Mouse (Mus musculus) midbrain, embryonic 15.5 days (tissue): ENCODE measurements at regions not wholly inside any gene's neighbourhood (a gene's known extent, or its start where the extent isn't known, plus 50 kb on each side); places are given as distances from the start of the nearest gene placed in this dataset.

Experiments
- ATAC-seq: fragments of 200-750 bp; cut with Nextera tagmentation; replicated peaks from 2 replicates; pipeline ENCODE4 v1.8.0; 2017; ENCODE audit warnings: moderate TSS enrichment
- H3K27ac ChIP-seq: fragments of 300-500 bp; sonication (generic); 2 replicates; pipeline ENCODE4 v1.5.1; 2015; ENCODE audit warnings: mild to moderate bottlenecking, inconsistent platforms
- H3K27me3 ChIP-seq: fragments of 300-500 bp; sonication (generic); replicated peaks from 2 replicates; pipeline ENCODE4 v1.6.1; 2015; ENCODE audit warnings: inconsistent platforms
- H3K36me3 ChIP-seq: fragments of 300-500 bp; sonication (generic); replicated peaks from 2 replicates; pipeline ENCODE4 v1.6.1; 2015; ENCODE audit warnings: inconsistent platforms
- H3K4me1 ChIP-seq: fragments of 300-500 bp; sonication (generic); 2 replicates; pipeline ENCODE4 v1.6.1; 2015; ENCODE audit warnings: inconsistent platforms
- H3K4me2 ChIP-seq: fragments of 300-500 bp; sonication (generic); 2 replicates; pipeline ENCODE4 v1.6.1; 2015; ENCODE audit warnings: inconsistent platforms, mild to moderate bottlenecking, moderate library complexity
- H3K4me3 ChIP-seq: fragments of 300-500 bp; sonication (generic); 2 replicates; pipeline ENCODE4 v1.5.1; 2015; ENCODE audit warnings: mild to moderate bottlenecking, inconsistent platforms
- H3K9ac ChIP-seq: fragments of 300-500 bp; sonication (generic); 2 replicates; pipeline ENCODE4 v1.6.1; 2015; ENCODE audit warnings: mild to moderate bottlenecking, inconsistent platforms
- H3K9me3 ChIP-seq: fragments of 300-500 bp; sonication (generic); 2 replicates; pipeline ENCODE4 v1.6.1; 2016; ENCODE audit warnings: inconsistent platforms
- WGBS: fragments of 180-500 bp; shearing (Covaris S2); methylation state at CpG from one replicate; pipeline ENCODE4 v1.1.7; 2015; ENCODE audit warnings: mixed read lengths; 5-methylcytosine and 5-hydroxymethylcytosine counted together

DNA sequence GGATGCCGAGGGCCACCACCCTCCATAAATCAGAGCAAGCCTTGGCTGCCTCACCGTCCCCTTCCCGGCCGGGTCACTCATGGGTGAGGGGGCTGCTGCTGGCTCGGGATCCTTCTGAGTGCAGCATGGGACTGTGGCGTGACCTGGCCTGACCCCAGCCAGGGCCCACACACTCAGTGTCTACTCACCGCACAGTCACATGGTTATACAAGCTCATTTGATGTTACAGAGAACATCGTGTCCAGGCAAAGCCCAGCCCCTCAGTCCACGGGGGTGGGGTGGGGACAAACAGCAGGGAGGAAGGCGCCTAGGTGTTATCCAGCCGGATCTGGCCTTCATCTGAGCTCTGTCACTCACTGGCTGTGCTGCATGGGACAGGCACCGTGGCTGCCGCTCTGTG, 195.9 kb upstream of the Dio3 start:
- Histone ChIP-seq H3K4me1 (no peaks in the 10 kb centered on the region), H3K9ac (no peak overlapping the region), H3K4me2 (no peak overlapping the region), H3K4me3 (no peak overlapping the region), H3K27me3 (no peaks in the 10 kb centered on the region), H3K27ac (no peak overlapping the region), H3K9me3 (no peaks in the 10 kb centered on the region), H3K36me3 (no peaks in the 10 kb centered on the region)
- no peak for ATAC-seq
- 62% methylated on average over 13 of the region's 13 CpGs for WGBS

DNA sequence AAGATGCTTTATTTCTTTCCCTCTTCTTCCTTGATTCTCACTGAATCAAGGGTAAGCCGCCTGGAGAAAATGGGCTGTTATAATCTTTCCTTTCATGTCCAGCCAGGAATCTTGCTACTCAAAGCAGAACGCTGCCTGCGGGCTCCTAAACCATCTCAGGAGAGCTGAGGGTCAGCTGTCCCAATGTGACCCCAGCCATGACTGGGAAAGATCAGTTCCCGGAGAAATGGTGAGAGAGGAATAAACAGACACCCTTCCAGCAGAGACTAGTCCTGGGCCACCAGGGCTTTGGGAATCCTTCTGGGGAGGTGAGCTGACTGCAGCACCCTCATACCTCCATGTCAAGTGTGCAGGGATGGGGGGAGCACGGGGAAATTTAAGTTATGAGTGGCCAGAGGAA, 195.4 kb upstream of the Dio3 start:
- 63% methylated on average over 5 of the region's 5 CpGs for WGBS
- H3K9ac ChIP-seq, result no peak overlapping the region
- ATAC-seq, result no peak
- H3K4me3 ChIP-seq, result no peak overlapping the region
- H3K27ac ChIP-seq, result no peak overlapping the region
- no peaks in the 10 kb centered on the region for H3K9me3 ChIP-seq
- no peaks in the 10 kb centered on the region for H3K4me1 ChIP-seq
- H3K36me3 ChIP-seq, result no peaks in the 10 kb centered on the region
- H3K4me2 ChIP-seq, result no peak overlapping the region
- no peaks in the 10 kb centered on the region for H3K27me3 ChIP-seq

DNA sequence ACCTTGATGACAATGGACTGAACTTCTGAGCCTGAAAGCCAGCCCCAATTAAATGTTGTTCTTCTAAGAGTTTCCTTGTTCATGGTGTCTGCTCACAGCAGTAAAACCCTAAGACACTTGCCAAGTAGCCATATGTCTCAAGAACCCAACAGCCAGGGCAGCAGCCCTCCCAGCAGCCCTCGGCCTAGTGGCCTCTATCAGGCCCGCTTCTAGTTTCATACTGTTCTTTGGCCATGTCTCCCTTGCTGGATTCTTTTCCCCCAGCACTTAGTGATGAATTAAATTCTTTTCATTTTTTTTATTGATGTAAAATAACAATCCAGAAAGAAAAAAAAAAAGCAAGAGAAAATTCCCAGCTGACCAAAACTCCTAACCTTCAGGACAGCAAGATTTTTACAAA, 191.9 kb upstream of the Dio3 start:
- H3K27me3 ChIP-seq, result no peaks in the 10 kb centered on the region
- no peak overlapping the region for H3K9ac ChIP-seq
- no peak for ATAC-seq
- 92% methylated on average over 2 of the region's 2 CpGs for WGBS
- no peak overlapping the region for H3K4me2 ChIP-seq
- no peaks in the 10 kb centered on the region for H3K36me3 ChIP-seq
- no peak overlapping the region for H3K4me3 ChIP-seq
- no peaks in the 10 kb centered on the region for H3K9me3 ChIP-seq
- no peaks in the 10 kb centered on the region; the same call in 1 of the 2 replicates for H3K4me1 ChIP-seq
- H3K27ac ChIP-seq, result no peak overlapping the region

DNA sequence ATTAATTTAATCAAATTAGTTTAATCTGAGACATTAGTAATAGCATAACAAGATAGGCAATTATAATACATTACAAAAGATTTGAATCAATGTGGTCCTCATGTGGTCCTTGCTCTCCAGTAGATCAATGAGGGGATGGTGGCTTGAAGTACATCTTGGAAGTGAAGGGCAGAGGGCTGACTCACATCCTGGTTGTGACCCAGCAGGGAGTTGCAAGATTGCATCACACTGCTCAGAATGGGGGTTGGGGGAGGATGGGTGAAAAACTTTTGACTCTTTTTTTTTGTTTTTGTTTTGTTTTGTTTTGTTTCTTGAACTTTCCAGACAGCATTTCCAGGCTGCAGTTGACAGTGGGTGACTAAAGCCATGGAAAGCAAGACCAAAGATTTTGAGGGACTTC, 191.1 kb upstream of the Dio3 start:
- H3K27me3 ChIP-seq, result no peaks in the 10 kb centered on the region
- H3K27ac ChIP-seq, result no peak overlapping the region
- H3K4me1 ChIP-seq, result no peaks in the 10 kb centered on the region; the same call in 1 of the 2 replicates
- no peak for ATAC-seq
- no peak overlapping the region for H3K9ac ChIP-seq
- H3K4me3 ChIP-seq, result no peak overlapping the region
- H3K4me2 ChIP-seq, result no peak overlapping the region
- no peaks in the 10 kb centered on the region for H3K9me3 ChIP-seq
- H3K36me3 ChIP-seq, result no peaks in the 10 kb centered on the region

DNA sequence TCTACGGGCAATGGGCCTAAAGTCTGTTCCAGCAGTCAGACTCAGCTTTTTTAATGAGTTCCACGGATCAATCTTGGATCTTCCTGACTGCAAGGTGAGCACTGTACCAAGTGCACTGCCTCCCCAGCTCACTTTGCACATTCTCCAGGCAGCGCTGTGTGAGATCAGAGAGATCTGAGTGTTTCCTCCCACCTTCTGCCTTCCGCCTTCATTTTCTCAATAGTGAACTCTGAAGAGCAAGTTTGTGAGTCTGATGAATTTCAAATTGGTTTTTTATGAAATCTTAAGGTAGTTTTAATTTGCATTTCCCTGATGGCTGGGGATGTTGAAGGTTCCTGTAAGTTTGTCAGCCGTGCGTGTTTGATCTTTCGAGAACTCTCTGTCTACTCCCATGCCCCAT, 176.7 kb upstream of the Dio3 start:
- Histone ChIP-seq H3K36me3 (no peaks in the 10 kb centered on the region), H3K4me3 (no peak overlapping the region), H3K9me3 (peaks cover 6% of the 10 kb centered on the region; the same call in 1 of the 2 replicates), H3K9ac (no peak overlapping the region), H3K4me2 (no peak overlapping the region), H3K4me1 (no peaks in the 10 kb centered on the region), H3K27ac (no peak overlapping the region), H3K27me3 (no peaks in the 10 kb centered on the region)
- ATAC-seq, result no peak
- 79% methylated on average over 7 of the region's 7 CpGs for WGBS

DNA sequence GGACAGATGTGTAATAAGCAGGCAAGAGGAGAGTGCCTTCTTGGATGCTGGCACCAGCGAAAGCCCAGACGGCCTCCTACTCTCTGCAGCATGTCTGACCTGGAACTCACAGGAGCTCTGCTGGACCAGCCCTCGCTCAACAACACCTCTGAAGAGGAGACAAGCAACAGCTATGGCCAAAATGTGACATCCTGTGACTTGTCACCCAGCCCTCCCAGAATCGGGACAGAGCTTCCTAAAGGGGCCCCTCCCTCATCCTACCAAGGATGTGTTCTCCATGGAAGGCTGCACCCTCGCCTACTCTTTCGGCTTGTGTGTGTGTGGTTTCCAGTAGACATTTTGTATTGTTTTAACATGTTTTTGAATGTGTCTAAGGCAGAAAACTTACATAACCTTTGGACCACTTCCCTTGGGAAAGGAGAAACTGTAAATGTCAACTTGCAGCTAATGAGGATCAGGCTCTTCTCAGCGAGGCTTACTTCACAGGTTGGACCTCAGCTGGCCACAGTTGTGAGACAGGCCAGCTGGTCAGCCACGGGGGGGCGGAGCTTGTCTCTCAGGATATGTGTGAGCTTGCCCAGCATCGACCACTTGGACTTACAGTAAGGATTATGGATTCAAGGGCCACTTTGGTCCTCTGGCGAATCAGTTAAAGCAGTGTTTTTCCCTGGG, 166.7 kb upstream of the Dio3 start:
- no peak overlapping the region for H3K27ac ChIP-seq
- WGBS, result 74% methylated on average over 11 of the region's 11 CpGs
- ATAC-seq, result no peak
- no peak overlapping the region for H3K4me3 ChIP-seq
- no peak overlapping the region for H3K4me2 ChIP-seq
- H3K9ac ChIP-seq, result no peak overlapping the region
- no peaks in the 10 kb centered on the region for H3K36me3 ChIP-seq
- no peaks in the 10 kb centered on the region for H3K4me1 ChIP-seq
- no peaks in the 10 kb centered on the region for H3K27me3 ChIP-seq
- no peaks in the 10 kb centered on the region for H3K9me3 ChIP-seq

DNA sequence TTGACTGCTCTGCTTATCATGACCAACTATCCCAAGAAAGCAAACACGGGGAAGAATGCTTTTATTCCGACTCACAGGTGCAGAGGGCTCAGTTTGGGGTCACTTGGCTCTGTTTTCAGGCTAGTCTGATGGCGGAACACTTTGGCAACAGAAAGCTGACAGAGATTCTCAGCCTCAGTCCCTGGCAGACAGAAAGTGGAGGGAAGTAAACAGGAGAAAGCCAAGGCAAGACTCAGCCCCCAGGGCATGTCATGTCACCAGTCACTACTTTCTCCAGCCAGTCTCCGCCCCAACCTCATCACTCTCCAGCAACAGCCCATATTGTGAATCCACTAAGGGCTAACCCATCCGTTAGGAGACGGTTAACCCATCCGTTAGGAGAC, 166.2 kb upstream of the Dio3 start:
- no peak overlapping the region for H3K9ac ChIP-seq
- H3K27me3 ChIP-seq, result no peaks in the 10 kb centered on the region
- no peak overlapping the region for H3K4me3 ChIP-seq
- ATAC-seq, result no peak
- H3K9me3 ChIP-seq, result no peaks in the 10 kb centered on the region
- H3K27ac ChIP-seq, result no peak overlapping the region
- H3K4me2 ChIP-seq, result no peak overlapping the region
- H3K36me3 ChIP-seq, result no peaks in the 10 kb centered on the region
- 86% methylated on average over 7 of the region's 7 CpGs for WGBS
- H3K4me1 ChIP-seq, result no peaks in the 10 kb centered on the region

DNA sequence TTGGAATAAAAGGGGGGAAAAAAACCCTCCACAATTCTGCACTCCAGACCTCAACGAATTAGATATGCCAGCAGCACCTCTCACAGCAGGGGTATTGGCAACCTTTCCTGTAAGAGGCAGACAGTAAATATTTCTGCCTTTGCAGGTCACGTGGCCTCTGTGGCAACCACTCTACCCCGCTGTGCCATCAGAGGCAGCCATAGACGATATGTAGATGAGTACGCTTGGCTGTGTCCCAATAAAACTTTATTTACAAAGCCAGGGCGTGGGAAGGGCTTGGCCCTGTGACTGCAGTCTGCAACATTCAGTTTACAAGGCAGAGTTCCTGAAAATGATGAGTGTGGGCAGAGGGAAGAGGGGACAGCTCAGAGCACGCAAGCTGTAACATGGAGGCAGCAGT, 158.7 kb upstream of the Dio3 start:
- Histone ChIP-seq H3K4me2 (no peak overlapping the region), H3K9me3 (no peaks in the 10 kb centered on the region), H3K4me3 (no peak overlapping the region), H3K36me3 (no peaks in the 10 kb centered on the region), H3K9ac (no peak overlapping the region), H3K4me1 (no peaks in the 10 kb centered on the region), H3K27me3 (no peaks in the 10 kb centered on the region), H3K27ac (no peak overlapping the region)
- no peak for ATAC-seq
- WGBS, result 66% methylated on average over 7 of the region's 7 CpGs

DNA sequence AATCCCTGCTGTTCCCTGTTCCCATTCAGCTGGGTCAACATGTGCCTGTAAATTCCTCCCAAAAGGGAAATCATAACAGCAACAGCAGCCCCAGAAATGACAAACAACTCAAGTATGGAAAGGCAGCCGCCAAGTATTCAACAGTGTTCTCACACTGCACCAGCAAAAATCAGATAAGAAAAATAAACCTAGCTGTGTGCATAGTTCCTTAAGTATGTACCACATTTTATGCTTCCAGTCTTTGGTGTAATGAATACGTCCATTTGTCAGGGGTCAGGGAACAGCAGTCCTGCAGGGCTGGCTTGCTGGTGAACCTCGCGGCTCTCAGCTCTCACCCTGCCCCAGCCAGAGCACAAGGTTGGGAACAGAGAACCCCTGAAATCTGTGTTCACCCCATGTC, 155.9 kb upstream of the Dio3 start:
- H3K36me3 ChIP-seq, result no peaks in the 10 kb centered on the region
- H3K9ac ChIP-seq, result no peak overlapping the region
- no peak overlapping the region for H3K4me2 ChIP-seq
- H3K9me3 ChIP-seq, result no peaks in the 10 kb centered on the region
- H3K27me3 ChIP-seq, result no peaks in the 10 kb centered on the region
- H3K4me1 ChIP-seq, result no peaks in the 10 kb centered on the region
- H3K4me3 ChIP-seq, result no peak overlapping the region
- WGBS, result 77% methylated on average over 4 of the region's 4 CpGs
- H3K27ac ChIP-seq, result no peak overlapping the region
- no peak for ATAC-seq

DNA sequence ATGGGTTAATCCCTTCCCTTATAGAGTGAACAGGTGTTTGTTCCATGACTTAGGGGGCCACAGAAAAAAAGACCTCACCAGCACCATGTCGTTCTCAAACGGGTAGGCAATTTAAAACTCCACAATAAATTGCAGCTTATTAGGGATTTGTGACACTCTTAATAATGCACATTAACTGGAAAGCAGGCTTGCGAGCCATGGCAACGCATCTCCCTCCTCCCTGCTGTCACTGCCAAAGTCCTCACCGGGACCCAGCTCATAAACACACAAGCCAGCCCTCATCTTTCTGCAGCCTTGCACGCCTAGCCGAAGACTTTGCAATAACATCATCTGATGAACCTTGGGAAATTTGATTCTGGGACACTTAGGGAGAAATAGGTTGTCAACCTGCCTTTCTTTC, 152.3 kb upstream of the Dio3 start:
- no peaks in the 10 kb centered on the region for H3K4me1 ChIP-seq
- 51% methylated on average over 7 of the region's 7 CpGs for WGBS
- H3K4me3 ChIP-seq, result no peak overlapping the region
- H3K9ac ChIP-seq, result no peak overlapping the region
- no peaks in the 10 kb centered on the region for H3K9me3 ChIP-seq
- no peak for ATAC-seq
- no peaks in the 10 kb centered on the region for H3K27me3 ChIP-seq
- no peak overlapping the region for H3K27ac ChIP-seq
- no peak overlapping the region for H3K4me2 ChIP-seq
- no peaks in the 10 kb centered on the region for H3K36me3 ChIP-seq

DNA sequence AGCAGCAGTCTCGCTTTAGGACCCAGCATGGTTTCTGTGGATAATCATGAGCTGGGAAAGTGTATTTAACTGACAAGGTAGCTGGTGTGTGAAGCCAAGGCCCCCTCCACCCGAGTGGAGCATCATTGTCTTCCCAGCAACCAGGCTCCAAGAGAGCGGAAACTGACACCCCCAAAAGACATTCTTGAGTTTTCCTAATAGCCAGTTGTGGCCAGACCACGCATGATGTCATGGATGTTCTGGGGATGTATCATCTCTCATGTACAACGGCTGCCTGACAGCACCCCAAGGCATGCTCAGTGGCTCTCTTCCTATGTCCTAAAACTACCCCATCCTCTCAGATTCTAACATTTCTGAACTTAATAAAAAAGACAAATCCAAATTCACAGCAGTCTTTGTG, 133.5 kb upstream of the Dio3 start:
- no peak overlapping the region for H3K4me3 ChIP-seq
- no peak overlapping the region for H3K27ac ChIP-seq
- H3K9me3 ChIP-seq, result no peaks in the 10 kb centered on the region
- H3K27me3 ChIP-seq, result no peaks in the 10 kb centered on the region
- 71% methylated on average over 5 of the region's 5 CpGs for WGBS
- no peaks in the 10 kb centered on the region for H3K36me3 ChIP-seq
- no peaks in the 10 kb centered on the region for H3K4me1 ChIP-seq
- H3K9ac ChIP-seq, result no peak overlapping the region
- ATAC-seq, result no peak
- H3K4me2 ChIP-seq, result no peak overlapping the region

DNA sequence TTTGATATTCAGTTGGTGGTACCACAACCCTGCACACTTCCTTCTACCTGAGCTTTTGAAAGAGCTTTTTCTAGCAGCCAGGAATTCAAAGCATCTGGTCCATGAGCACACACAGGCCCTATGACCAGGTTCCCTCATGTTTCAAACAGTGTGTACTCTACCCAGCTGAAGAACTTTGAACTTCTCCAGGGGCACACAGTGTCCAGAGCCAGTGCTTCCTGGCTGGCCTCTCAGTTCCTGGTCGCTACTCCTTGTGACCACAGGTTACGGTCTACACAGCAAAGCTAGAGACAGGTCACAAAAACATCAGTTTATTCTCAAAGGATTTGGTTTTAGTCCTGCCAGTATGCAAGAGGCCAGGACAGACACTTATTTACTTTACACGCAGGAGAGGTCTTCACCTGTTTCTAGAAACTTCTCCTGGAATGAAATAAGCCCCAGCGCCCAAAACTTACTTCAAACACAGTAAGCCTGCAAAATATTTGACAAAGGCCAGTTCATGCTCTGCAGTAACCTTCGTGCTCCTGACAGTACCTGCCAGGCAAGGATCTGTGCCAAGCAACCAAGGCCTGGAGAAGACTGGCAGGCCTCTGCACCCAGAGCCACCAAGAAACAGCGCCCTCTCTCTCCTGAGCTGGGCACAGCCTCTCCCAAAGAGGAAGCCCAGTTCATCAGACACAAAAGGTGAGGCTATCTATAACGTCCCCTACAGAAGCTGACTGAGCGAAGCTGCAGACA, 124.5 kb upstream of the Dio3 start:
- 87% methylated on average over 8 of the region's 8 CpGs for WGBS
- Histone ChIP-seq H3K4me3 (no peak overlapping the region), H3K27ac (no peak overlapping the region), H3K9me3 (no peaks in the 10 kb centered on the region), H3K27me3 (no peaks in the 10 kb centered on the region), H3K4me2 (no peak overlapping the region), H3K36me3 (no peaks in the 10 kb centered on the region), H3K9ac (no peak overlapping the region), H3K4me1 (no peaks in the 10 kb centered on the region)
- ATAC-seq, result no peak

DNA sequence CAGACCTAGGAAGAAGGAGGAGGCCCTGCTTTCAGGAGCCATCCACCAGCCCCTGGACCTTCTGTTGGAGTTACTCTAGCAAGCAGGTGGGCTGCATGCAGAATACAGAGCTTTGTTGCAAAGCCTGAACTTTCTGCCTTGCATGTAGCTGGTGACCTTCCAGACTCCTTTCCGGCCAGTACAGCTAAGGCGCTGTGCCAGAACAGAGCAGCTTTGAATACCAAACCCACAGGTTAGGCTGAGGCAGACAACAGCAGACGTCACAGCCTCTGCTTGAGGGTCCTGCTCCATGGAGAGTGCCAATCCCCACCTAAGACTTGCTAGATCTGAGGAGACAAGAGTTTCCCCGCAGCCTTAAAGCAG, 123.9 kb upstream of the Dio3 start:
- Histone ChIP-seq H3K9me3 (no peaks in the 10 kb centered on the region), H3K4me3 (no peak overlapping the region), H3K4me1 (no peaks in the 10 kb centered on the region), H3K4me2 (no peak overlapping the region), H3K27me3 (no peaks in the 10 kb centered on the region), H3K27ac (no peak overlapping the region), H3K9ac (no peak overlapping the region), H3K36me3 (no peaks in the 10 kb centered on the region)
- no peak for ATAC-seq
- 80% methylated on average over 4 of the region's 4 CpGs for whole genome bisulfite sequencing
